Mouse (Mus musculus) midbrain, embryonic 13.5 days (tissue): ENCODE measurements at regions not wholly inside any gene's neighbourhood (a gene's known extent, or its start where the extent isn't known, plus 50 kb on each side); places are given as distances from the start of the nearest gene placed in this dataset.

Source experiments
- ATAC-seq: fragments of 200-750 bp; cut with Nextera tagmentation; 2 replicates; pipeline ENCODE4 v1.8.0; 2017; ENCODE audit warnings: mild to moderate bottlenecking, moderate TSS enrichment, moderate library complexity
- H3K27ac ChIP-seq: fragments of 300-500 bp; sonication (generic); 2 replicates; pipeline ENCODE4 v1.5.1; 2015; ENCODE audit warnings: inconsistent platforms, mild to moderate bottlenecking, moderate library complexity
- H3K27me3 ChIP-seq: fragments of 300-500 bp; sonication (generic); 2 replicates; pipeline ENCODE4 v1.6.1; 2015; ENCODE audit warnings: mild to moderate bottlenecking, inconsistent platforms
- H3K36me3 ChIP-seq: fragments of 300-500 bp; sonication (generic); 2 replicates; pipeline ENCODE4 v1.6.1; 2015; ENCODE audit warnings: mild to moderate bottlenecking, inconsistent platforms
- H3K4me1 ChIP-seq: fragments of 300-500 bp; sonication (generic); replicated peaks from 2 replicates; pipeline ENCODE4 v1.6.1; 2015; ENCODE audit warnings: inconsistent platforms
- H3K4me2 ChIP-seq: fragments of 300-500 bp; sonication (generic); replicated peaks from 2 replicates; pipeline ENCODE4 v1.6.1; 2015; ENCODE audit warnings: moderate library complexity, mild to moderate bottlenecking, inconsistent platforms
- H3K4me3 ChIP-seq: fragments of 300-500 bp; sonication (generic); replicated peaks from 2 replicates; pipeline ENCODE4 v1.5.1; 2015; ENCODE audit warnings: mild to moderate bottlenecking, inconsistent platforms
- H3K9ac ChIP-seq: fragments of 300-500 bp; sonication (generic); replicated peaks from 2 replicates; pipeline ENCODE4 v1.6.1; 2015; ENCODE audit warnings: mild to moderate bottlenecking, inconsistent platforms
- H3K9me3 ChIP-seq: fragments of 300-500 bp; sonication (generic); 2 replicates; pipeline ENCODE4 v1.6.1; 2016; ENCODE audit warnings: mild to moderate bottlenecking, inconsistent platforms
- WGBS: fragments of 180-500 bp; shearing (Covaris S2); methylation state at CpG from one replicate; pipeline ENCODE4 v1.1.7; 2015; 5-methylcytosine and 5-hydroxymethylcytosine counted together

GRCm38 (mm10) chr2:52804106-52804825 lies 53.4 kb upstream of the Fmnl2 start:
- 0 out of 2 replicates have a peak, but pooled peaks have one; percentile 53 for ATAC-seq
- WGBS = 63% methylated on average over 17 of the region's 17 CpGs
- Histone ChIP-seq H3K4me3 (no peak overlapping the region), H3K4me1 (no peaks in the 10 kb centered on the region), H3K27ac (no peak overlapping the region), H3K27me3 (no peaks in the 10 kb centered on the region), H3K9me3 (no peaks in the 10 kb centered on the region), H3K9ac (no peak overlapping the region), H3K4me2 (no peak overlapping the region), H3K36me3 (no peaks in the 10 kb centered on the region)

DNA sequence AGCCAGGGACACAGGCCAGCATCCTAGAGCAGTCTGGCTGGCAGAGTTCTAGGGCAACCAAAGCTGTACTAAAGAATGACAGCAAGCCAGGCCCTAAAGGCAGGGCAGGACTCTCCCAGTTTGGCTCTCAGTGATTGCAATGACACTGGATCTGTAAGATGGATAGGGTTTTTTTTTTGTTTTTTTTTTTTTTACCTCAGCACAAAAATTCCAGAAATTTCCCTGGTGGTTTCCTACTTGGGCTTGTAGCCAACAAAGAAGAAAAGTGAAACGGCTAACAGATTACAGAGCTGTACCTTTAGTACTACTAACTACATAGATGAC lies 52.9 kb upstream of the Fmnl2 start:
- Histone ChIP-seq H3K36me3 (no peaks in the 10 kb centered on the region), H3K4me3 (no peak overlapping the region), H3K9ac (no peak overlapping the region), H3K4me2 (no peak overlapping the region), H3K4me1 (no peaks in the 10 kb centered on the region), H3K27me3 (no peaks in the 10 kb centered on the region), H3K9me3 (no peaks in the 10 kb centered on the region), H3K27ac (no peak overlapping the region)
- WGBS = 82% methylated on average over 1 of the region's 1 CpGs
- ATAC-seq = no peak

DNA sequence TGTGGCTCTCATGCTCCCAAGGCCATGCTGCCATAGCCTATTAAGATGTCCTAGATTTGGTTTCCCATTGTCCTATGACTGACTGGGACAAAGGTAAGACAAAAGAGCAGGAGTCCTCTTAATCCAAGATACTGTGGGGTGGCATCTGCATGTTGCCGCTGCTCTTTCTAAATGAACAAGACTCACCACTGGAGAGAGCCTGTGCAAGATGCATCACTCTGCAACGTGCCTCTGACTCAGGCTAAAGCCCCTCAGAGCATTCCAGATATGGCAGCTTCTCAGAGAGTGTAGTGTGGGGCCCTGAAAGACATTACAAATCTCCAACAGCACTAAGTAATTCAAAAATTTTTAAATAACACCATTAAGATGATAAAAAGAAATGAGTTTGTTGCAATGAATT lies 49.8 kb upstream of the Fmnl2 start:
- Histone ChIP-seq H3K9me3 (no peaks in the 10 kb centered on the region), H3K4me2 (no peak overlapping the region), H3K27ac (no peak overlapping the region), H3K4me1 (no peaks in the 10 kb centered on the region), H3K36me3 (no peaks in the 10 kb centered on the region), H3K9ac (no peak overlapping the region), H3K4me3 (no peak overlapping the region), H3K27me3 (no peaks in the 10 kb centered on the region)
- WGBS = 41% methylated on average over 2 of the region's 2 CpGs
- no peak for ATAC-seq
